Mouse (Mus musculus): ENCODE results near the gene Gm49339.
"Not testable (repeated sequence)": the region's sequence is repeated elsewhere in the genome, so short reads cannot be mapped to it uniquely, and the experiment has no call there.

Gene Gm49339

DNA sequence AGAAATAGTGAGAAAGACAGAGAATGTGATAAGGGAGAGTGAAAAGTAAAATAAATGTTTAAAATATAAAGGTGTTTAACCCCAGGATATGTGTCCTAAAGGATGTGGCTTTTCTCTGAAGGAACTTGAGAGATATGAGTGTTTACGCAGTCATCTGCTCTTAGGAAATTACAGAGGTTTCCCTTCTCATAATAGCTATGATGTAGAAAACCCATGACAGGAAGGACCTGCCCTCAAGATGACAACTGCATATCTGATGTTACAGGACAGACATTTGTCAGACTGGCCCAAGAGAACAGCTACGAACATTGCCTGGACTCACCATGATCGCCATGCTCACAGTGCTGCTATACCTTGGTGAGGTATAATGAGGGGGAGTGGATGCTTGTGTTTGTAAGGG is at the start of gene Gm49339, which contains the start of gene Lilr4b:
Gene Gm49339, plus strand, starts transcription at position 216 of the 400 bp plus-strand sequence.
Gene Lilr4b, plus strand, starts transcription at position 236 of the 400 bp plus-strand sequence.
- not testable (repeated sequence) for DNase-seq (ENCODE audit: low spot score in 2 of 2)

DNA sequence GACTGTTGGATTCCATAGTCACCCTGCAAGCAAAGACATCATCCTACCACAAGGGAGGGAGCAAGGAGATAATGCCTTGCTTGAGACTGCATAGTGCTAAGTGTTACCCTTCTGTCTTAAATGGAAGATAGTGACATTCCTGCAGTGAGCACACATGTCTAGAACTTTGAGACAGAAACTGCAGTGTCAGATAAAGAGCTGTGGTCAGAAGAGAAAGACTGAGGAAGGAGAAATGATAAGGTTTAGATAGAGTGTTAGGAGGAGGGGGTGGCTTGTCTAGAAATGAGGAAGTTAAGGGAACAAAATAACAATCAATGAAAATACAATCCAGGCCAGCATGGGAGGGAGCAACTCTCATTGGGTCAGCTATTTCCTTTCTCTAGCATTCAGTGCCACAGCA is 47.5 kb upstream of the Gm49339 start:
- DNase-seq (ENCODE audit: low spot score in 2 of 2) = no peak

DNA sequence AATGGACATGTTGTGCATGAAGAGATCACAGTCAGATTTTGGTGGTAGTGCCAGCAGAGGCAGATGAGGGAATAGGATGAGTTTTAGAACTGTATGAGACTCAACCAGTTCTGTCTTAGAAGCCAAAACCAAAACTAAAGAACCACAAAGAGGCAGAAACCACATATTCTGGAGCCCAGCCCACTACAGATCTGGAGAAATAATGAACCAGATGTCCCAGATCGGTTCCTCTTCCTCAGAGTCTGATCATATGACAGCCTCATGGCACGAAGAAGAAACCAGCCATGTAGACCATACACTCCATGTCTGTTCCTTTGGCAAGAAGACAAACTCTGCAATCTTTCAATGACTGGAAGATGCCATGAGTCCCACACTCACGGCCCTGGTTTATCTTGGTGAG is 44.7 kb upstream of the Gm49339 start:
- no peak for DNase-seq (ENCODE audit: low spot score in 2 of 2)

DNA sequence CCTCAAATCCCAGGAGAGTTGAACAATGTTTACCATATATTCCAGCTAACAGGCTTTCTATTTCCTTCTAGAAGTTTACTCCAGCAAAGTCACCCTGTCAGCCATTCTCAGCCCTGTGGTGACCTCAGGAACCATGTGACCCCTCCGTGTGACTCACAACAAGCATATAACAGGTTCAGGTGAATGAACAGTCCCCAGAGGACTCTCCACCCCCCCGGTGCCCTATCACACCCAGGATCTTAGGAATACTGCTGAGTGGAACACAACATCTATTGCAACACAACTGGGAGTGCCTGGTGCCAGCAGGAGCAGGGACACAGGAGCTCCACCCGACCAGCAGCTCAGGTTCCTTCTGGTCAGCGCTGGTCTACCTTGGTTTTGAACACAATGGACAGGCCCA is 28.8 kb upstream of the Gm49339 start:
- DNase-seq (ENCODE audit: low spot score in 2 of 2) = no peak

DNA sequence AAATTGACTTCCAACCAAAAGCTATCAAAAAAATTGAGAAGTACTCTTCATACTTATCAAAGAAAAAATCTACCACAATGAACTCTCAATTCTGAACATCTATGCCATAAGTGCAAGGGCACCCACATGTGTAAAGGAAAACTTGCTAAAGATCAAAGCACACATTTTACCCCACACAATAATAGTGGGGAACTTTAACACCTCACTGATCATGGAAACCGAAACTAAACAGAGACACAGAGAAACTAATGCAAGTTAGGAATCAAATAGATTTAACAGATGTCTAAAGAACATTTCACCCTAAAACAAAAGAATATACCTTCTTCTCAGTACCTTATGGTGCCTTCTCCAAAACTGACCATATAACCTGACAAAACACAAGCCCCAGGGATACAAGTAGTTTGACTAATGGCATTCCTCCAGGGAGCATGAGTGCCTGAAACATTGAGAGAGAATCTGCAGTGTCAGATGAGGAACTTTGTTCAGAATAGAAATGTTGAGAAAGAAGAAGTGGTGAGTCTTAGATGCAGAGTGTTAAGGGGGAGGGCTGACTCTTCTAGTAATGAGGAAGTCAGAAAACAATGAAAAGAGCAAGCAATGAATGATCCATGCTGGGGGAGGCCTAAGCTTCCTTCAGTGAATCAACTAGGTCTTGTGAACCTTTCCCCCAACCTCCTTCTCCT is 26.7 kb upstream of the Gm49339 start:
- no peak for DNase-seq (ENCODE audit: low spot score in 2 of 2)

DNA sequence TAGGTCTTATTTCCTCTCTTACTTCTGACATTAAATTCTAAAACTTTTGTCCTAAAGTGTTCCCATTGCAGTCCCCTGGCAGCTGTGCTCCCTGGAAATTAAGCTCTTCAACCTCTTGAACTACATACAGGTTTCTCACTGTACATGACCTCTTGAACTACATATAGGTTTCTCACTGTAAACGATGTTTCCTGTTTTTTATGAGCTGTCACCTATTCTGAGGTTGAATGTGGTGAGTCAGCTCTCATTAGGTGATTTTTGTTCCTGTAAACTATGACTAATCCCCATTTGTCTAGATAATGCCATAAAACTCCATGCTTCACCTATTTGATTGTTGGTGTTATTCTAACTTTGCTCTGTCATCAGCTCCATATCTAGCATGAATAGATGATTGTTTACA is 26.0 kb upstream of the Gm49339 start:
- no peak for DNase-seq (ENCODE audit: low spot score in 2 of 2)

DNA sequence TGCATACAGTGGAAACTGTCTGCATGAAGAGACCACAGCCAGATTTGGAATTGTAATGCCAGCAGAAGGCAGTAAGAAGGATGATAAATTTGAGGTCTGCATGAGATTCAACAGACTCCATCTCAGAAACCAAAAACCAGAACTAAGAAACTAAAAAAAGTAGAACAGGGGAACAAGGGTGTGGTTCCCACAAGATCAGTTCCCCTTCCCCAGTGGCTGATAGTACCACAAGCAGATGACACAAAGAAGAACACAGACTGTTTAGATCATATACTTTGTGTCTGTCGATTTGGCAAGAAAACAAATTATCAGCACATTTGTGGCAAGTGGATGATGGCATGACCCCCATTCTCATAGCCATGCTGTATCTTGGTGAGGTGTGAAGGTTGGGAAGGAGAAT is 24.6 kb upstream of the Gm49339 start:
- no peak for DNase-seq (ENCODE audit: low spot score in 2 of 2)

DNA sequence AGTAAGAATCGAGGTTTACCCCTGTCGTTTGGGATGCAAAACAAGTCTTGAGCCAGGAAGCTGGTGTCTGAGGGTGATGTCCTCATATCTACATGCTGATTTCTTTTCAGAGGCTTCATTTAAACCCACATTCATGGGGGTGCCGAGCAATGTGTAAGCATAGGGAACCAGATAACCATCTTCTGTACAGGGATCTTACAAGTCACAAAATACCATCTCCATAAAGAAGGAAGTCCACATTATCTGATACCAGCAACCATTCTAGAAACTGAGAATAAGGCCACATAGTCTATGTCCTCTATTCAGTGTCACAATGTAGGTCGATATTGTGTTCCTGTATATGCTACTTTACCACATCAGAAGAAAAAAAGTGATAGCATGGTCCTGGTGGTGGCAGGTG is 24.0 kb upstream of the Gm49339 start:
- DNase-seq (ENCODE audit: low spot score in 2 of 2) = no peak

DNA sequence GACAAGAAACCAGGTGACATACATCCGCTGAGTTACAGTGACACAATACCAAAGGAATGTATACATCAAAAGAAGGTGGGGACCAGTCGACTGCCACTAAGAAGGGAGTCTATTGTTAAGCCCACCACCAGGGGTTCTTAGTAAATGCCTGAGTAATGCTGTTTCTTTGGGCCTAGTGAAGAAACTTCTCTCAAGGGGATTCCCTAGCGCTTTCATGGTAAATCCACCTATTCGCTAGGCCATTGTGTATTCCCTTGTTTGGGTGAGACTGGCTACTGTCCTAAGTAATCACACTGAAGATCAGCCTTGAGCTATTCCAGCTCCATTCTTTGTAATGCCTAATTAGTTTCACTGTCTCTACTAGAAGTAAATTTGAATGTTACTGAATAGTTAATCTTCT is 16.6 kb upstream of the Gm49339 start:
- not testable (repeated sequence) for DNase-seq (ENCODE audit: low spot score in 2 of 2)

DNA sequence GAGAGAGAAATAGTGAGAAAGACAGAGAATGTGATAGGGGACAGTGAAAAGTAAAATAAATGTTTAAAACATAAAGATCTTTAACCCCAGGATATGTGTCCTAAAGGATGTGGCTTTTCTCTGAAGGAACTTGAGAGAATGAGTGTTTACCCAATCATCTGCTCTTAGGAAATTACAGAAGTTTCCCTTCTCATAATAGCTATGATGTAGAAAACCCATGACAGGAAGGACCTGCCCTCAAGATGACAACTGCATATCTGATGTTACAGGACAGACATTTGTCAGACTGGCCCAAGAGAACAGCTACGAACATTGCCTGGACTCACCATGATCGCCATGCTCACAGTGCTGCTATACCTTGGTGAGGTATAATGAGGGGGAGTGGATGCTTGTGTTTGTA is 10.3 kb downstream of the Gm49339 start, which contains the start of gene Lilrb4a:
Gene Lilrb4a, plus strand, starts transcription at position 266 of the 400 bp plus-strand sequence.
- not testable (repeated sequence) for DNase-seq (ENCODE audit: low spot score in 2 of 2)

DNA sequence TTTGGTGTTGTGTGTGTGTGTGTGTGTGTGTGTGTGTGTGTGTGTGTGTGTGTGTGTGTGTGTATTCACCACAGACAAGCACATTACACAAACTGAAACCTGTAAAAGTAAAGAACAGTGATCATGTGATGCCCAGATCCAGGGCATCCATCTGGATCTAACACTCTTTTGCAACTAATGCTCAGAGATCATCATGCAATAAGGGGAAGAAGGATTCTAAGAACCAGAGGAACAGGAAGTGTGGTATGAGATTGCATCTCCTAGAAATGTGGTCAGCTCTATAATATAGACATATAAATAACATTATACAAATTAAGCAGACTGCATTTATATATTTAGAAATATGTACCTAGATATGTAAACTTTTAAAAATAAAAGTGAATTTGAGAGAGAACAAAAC is 39.6 kb downstream of the Gm49339 start:
- no peak for DNase-seq (ENCODE audit: low spot score in 2 of 2)

DNA sequence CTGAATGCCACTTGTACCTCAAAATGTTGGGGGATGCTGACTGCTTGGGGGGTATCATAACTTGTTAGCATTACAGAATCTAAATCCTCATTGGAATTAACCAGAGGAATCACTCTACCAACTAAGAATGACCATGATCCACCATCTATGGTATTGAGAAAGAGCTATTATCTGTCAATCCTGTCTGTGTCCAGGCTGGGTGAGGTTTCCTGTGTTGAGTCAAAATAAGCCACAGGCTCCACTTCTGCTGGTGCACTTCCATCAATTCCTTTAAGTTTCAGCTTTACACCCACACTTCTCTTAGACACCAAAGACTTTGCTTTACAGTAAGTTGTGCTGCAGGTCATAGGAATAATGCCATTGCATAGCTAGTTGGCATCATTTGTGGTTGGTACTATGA is 41.0 kb downstream of the Gm49339 start:
- DNase-seq (ENCODE audit: low spot score in 2 of 2) = no peak

DNA sequence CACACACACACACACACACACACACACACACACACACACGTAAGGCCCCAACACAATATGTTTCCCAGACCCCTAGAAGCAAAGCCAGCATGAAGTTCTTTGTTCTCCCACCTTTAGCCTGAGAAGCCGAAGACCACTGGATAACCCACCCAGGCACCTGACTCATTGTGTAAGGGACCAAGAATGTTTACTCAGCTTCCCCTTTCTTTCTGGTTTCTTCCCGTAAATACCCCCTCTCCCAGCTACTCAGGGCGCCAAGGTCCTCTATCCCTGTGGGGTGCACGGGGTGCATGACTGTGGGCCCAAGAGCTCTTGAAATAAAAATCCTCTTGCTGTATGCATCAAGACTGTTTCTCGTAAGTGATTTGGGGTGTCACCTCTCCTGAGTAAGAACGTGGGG is 45.7 kb downstream of the Gm49339 start:
- no peak for DNase-seq (ENCODE audit: low spot score in 2 of 2)

DNA sequence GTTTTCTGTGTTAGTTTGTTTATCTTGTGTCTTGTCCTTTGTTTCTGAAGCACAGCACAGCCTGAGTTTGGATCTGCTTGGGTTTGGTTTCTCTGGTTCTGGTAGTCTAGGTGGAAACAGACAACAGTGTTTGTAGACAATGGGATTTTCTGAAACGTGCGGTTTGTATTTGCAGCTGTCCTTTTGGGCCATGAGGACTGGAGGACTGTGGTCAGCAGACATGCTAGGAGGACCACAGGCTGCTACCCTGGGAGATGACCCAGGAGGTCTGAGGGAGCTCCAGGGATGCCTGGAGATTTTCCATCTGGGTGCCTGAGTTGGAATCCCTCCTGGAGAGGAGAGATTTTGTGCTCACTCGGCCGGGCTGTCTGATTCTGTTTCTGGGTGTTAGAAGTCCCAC is 46.2 kb downstream of the Gm49339 start:
- no peak for DNase-seq (ENCODE audit: low spot score in 2 of 2)

DNA sequence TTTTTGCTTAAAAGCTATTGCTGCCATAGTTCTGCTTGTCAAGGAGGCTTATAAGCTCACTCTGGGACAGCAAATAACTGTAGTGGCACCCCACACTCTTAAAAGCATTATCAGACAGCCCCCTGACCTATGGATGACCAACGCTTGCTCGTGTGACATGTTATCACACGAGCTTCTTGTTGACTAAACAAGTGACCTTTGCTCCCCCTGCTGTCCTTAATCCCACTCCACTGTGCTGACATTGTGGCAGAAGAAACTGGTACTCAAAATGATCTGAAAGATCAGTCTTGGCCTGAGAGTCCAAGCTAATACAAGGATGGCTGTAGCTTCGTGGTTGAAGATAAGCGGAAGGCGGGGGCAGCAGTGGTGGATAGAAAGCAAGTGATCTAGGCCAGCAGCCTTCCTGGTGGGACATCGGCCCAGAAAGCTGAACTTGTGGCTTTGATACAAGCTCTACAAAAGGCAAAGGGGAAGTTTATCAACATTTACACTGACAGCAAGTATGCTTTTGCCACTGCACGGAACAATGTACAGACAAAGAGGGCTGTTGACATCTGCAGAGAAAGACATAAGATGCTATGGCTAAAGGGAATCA is 48.5 kb downstream of the Gm49339 start:
- DNase-seq (ENCODE audit: low spot score in 2 of 2) = no peak

DNA sequence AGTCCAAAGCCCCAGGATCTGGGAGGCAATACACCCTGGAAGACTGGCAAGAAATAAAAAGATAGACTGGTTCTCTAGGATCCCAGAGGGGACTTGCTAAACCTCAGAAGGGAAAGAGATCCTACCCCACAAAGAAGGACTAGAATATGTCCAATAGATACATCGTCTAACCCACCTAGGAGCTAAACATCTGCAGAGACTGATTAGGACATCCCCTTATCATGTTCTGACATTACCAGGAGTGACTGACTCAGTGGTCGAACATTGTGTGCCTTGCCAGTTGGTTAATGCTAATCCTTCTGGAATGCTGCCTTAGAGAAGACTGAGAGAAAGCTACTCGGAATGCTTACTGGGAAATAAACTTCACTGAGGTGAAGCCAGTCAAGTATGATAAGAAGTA is 49.1 kb downstream of the Gm49339 start:
- DNase-seq (ENCODE audit: low spot score in 2 of 2) = no peak

DNA sequence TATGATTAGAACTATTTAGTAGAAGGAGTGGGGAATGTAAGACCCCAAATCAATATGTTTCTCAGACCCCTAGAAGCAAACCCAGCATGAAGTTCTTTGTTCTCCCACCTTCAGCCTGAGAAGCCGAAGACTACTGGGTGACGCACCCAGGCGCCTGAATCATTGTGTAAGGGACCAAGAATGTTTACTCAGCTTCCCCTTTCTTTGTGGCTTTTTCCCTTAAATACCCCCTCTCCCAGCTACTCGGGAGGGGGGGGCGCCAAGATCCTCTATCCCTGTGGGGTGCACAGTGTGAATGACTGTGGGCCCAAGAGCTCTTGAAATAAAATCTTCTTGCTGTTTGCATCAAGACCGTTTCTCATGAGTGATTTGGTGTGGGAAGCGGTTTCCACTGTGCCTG is 50.4 kb downstream of the Gm49339 start:
- no peak for DNase-seq (ENCODE audit: low spot score in 2 of 2)
